In genomic region chr9:75236416-75237308, GRCm38 (mm10) we compare ENCODE assay signal across 13 mouse cellular contexts. TPM values are rescaled to one million over a fixed set of nuclear protein-coding genes. Genes with fewer than 3 reads are reported as not detected.
DNase-seq lines count a peak whose midpoint lies in the region; ATAC-seq lines count a peak whose summit lies in the region.
"Had no signal": no experiment of that assay in that cellular context is flagged by ENCODE, and none has a peak within 500 bp of the region (broad histone marks: within the 10 kb centered on the region; RNA-seq: fewer than 3 reads in every experiment).

No protein-coding gene starts in this region.

- 80% methylated on average over 12 of the region's 12 CpGs for WGBS in liver, embryonic 11.5 days

- peaks cover 29% of the 10 kb centered on the region for H3K27me3 ChIP-seq in liver, embryonic 11.5 days (replicated peaks; ENCODE audit: control insufficient read depth, insufficient read depth, low read length)

- peaks cover 7% of the 10 kb centered on the region for H3K4me1 ChIP-seq in liver, embryonic 11.5 days (replicated peaks; ENCODE audit: control insufficient read depth, insufficient read depth, low read length)

- H3K4me2 ChIP-seq in liver, embryonic 11.5 days: no peak overlapping the region
- H3K4me2 ChIP-seq: midbrain, embryonic 15.5 days had no signal

- DNase-seq in heart, adult 11 months: peak; percentile 87
- no peak for DNase-seq in heart, adult 9 months (ENCODE audit: low spot score in 2 of 2)
- peak; percentile 67 for DNase-seq in Muller cell, postnatal 12 days (ENCODE audit: inconsistent ontology term)
- DNase-seq in liver, embryonic 11.5 days (ENCODE audit: low spot score): no peak
- DNase-seq in lung, postnatal 25 days (ENCODE audit: low spot score): peak; percentile 86
- no peak for DNase-seq in kidney, postnatal 36 days
- DNase-seq in right cerebral cortex, postnatal 4 days: no peak
- no peak for DNase-seq in layer of hippocampus, postnatal 10 days (ENCODE audit: low spot score in 2 of 2)
- DNase-seq: adrenal gland, adult 2 months; cerebellum, adult 11-12 months; heart, postnatal 36 days had no signal

- peak; percentile 36; the same call in 1 of the 2 replicates for ATAC-seq in liver, embryonic 11.5 days (replicated peaks; ENCODE audit: low FRiP score)
- ATAC-seq: midbrain, embryonic 15.5 days had no signal

- H3K9ac ChIP-seq in liver, embryonic 11.5 days (ENCODE audit: low read depth, low read length): no peak overlapping the region
- H3K9ac ChIP-seq: midbrain, embryonic 15.5 days had no signal

- H3K9me3 ChIP-seq in liver, embryonic 11.5 days (ENCODE audit: control insufficient read depth, low read length): no peaks in the 10 kb centered on the region
- H3K9me3 ChIP-seq: limb, embryonic 10.5 days; midbrain, embryonic 15.5 days had no signal

- H3K27ac ChIP-seq in liver, embryonic 11.5 days (ENCODE audit: low read depth, low read length): no peak overlapping the region
- H3K27ac ChIP-seq: limb, embryonic 10.5 days; midbrain, embryonic 15.5 days had no signal

- no peak overlapping the region for H3K4me3 ChIP-seq in liver, embryonic 11.5 days (ENCODE audit: low read depth, low read length)
- H3K4me3 ChIP-seq: limb, embryonic 10.5 days; midbrain, embryonic 15.5 days had no signal

- no peaks in the 10 kb centered on the region for H3K36me3 ChIP-seq in liver, embryonic 11.5 days (ENCODE audit: control insufficient read depth, insufficient read depth, low read length)
- H3K36me3 ChIP-seq: limb, embryonic 10.5 days; midbrain, embryonic 15.5 days had no signal

RNA-seq across cellular contexts. Expression of gene Myo5c, which starts 4.8 kb away (rescaled TPM):
- 0.85 and 1.1 TPM in 2 replicates for polyA plus RNA-seq in liver, embryonic 11.5 days (2014; fragmentation: Nextera tagmentation; extraction: Ambion mirVana)
- under 1 TPM; 0.29 to 0.80 TPM for total RNA-seq in layer of hippocampus, postnatal 10 days (2021)

Comparison
In these comparisons a context has a peak if more than half of its experiments do, and no peak if none do; other contexts are left out.
1. DNase-seq: peak in heart, adult 11 months (single experiment), Muller cell, postnatal 12 days (single experiment) and lung, postnatal 25 days (single experiment); none in heart, adult 9 months (0 of 2), liver, embryonic 11.5 days (single experiment), kidney, postnatal 36 days (0 of 2), right cerebral cortex, postnatal 4 days (single experiment) and layer of hippocampus, postnatal 10 days (0 of 2).